Mouse (Mus musculus) c-Kit-positive CD71-positive TER-119-positive erythroid progenitor cells, embryonic 14.5 days (primary cell): ENCODE data around the gene Ssbp2.

Source experiments
- DNase-seq: peaks from one replicate; pipeline ENCODE4 v3.0.0-alpha.2; 2013; ENCODE audit warnings: low spot score

Ssbp2 gene

DNA sequence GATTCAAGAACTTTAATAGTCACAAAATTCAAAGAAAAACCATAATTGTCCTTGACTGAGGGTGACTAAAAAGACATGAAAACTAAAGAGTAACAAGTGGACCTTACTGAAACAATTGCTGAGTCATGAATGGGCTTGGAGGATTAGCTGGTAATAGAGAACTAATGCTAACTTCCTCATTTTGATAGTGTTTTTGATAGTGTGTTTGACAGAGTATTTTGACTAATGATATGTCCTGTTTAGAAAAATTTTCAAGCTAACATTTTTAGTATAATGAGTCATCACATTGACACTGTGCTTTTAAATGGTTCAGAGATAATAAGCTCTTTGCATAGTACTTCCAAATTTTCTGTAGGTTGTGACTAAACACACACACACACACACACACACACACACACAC lies 267.8 kb downstream of the Ssbp2 start:
- DNase-seq = no peak

GRCm38 (mm10) chr13:91737191-91737590 lies 277.1 kb downstream of the Ssbp2 start:
- DNase-seq = no peak

GRCm38 (mm10) chr13:91740851-91741250 lies 280.8 kb downstream of the Ssbp2 start:
- DNase-seq = no peak

DNA sequence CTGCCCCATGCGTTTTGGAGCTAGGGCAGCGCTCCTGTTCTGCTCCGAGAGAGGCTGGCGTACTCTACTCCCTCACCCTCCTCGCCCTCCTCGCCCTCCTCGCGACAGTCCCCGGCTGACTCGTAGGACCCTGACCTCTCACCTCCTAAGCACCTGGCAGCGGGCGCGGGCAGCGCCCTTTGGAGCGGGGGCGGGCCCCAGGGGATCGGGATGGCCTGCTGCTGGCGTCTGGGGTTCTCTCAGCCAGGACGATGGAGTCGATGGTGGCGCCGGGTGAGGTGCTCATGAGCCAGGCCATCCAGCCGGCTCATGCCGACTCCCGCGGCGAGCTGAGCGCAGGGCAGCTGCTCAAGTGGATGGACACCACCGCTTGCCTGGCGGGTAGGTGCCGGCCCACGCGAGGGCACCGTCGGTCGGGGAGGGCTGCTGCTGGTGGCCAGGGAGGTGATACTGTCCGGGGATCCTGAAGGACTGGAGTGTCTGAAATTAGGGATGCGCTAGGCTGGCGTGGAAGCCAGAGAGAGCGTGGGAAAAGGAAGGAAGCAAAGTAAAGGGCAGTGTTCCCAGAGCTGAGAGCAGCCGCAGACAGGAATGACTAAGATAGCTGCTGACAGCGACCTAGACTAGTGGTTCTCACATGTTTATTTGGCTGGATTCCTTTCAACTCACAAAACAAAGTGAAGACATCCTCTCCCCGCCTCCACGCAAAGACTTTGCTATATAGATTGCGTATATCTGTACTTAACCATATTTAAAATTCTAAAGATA lies 281.4 kb downstream of the Ssbp2 start, which contains the start of gene Acot12:
TSS of gene Acot12 (plus strand) at position 233 of the 768 bp plus-strand sequence.
- DNase-seq = no peak

DNA sequence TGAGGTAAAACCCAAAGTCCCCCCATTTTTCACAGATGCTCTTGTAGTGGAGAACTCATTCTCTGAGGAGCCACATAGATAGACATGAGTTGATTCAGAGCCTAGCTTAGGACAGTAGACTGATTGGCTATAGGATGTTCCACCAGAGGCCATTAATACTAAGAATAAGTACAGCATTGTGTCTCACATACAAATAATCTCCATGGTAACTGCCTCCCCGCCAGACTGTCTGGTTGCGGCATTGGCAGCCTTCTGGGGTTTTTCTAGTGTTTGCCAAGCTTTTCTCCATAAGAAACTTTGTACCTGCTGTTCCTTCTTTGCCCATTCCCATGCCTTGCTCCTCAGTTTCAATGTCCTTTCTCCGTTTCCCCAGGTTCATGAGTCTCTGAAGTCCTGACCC lies 283.1 kb downstream of the Ssbp2 start:
- DNase-seq = no peak

- DNase-seq = no peak
Observed at GRCm38 (mm10) chr13:91746470-91746869, 286.4 kb downstream of the Ssbp2 start.

- no peak for DNase-seq
Observed at GRCm38 (mm10) chr13:91748401-91748800, 288.3 kb downstream of the Ssbp2 start.

- no peak for DNase-seq
Observed at GRCm38 (mm10) chr13:91749981-91750380, 289.9 kb downstream of the Ssbp2 start.
